Mouse (Mus musculus) macrophage (primary cell): ENCODE data around the gene Gm28230. TPM values are rescaled to one million over a fixed set of nuclear protein-coding genes. Genes with fewer than 3 reads are reported as not detected.

Experiments used
- H3K27ac ChIP-seq: fragments of 350-480 bp; formaldehyde crosslinking; 2 replicates; pipeline ENCODE4 v1.9.0; 2021
- H3K36me3 ChIP-seq: fragments of 350-480 bp; formaldehyde crosslinking; 2 replicates; pipeline ENCODE4 v1.9.0; 2021; ENCODE audit errors: inconsistent target
- H3K4me3 ChIP-seq: fragments of 350-480 bp; formaldehyde crosslinking; 2 replicates; pipeline ENCODE4 v1.9.0; 2021; ENCODE audit errors: inconsistent target
- H3K79me2 ChIP-seq: fragments of 350-480 bp; formaldehyde crosslinking; 2 replicates; pipeline ENCODE4 v1.9.0; 2021; ENCODE audit errors: inconsistent target
- WGBS: methylation state at CpG from one replicate; pipeline ENCODE4 v1.1.7; 2026; ENCODE audit warnings: inconsistent platforms; ENCODE audit not compliant: missing documents; 5-methylcytosine and 5-hydroxymethylcytosine counted together
- polyA plus RNA-seq: library from polyadenylated mRNA; stranded (reverse); fragments of 250-400 nt; gene quantifications from 3 replicates; pipeline ENCODE4 v1.2.4, GENCODE M21; 2018; ENCODE audit warnings: inconsistent platforms
- total RNA-seq, 78 experiments: library from RNA; depleted of rRNA; stranded (reverse); fragments of 250-400 nt; gene quantifications; 1 replicate in 9 of 78; 2 replicates in 24 of 78; 3 replicates in 43 of 78; 4 replicates in 2 of 78; pipeline ENCODE4 v1.2.4; 2018; ENCODE audit warnings: inconsistent platforms in 56 of 78

Gene Gm28230
- total RNA-seq (2018; cell fraction: chromatin; rRNA removed) = under 1 TPM in 1 of 26 experiments, not detected in 25; 0.19 TPM
- total RNA-seq (2018; cell fraction: cytosol; rRNA removed) = not detected
- not detected for total RNA-seq (2018; cell fraction: nucleus; rRNA removed)
- polyA plus RNA-seq = not detected in 3 replicates

DNA sequence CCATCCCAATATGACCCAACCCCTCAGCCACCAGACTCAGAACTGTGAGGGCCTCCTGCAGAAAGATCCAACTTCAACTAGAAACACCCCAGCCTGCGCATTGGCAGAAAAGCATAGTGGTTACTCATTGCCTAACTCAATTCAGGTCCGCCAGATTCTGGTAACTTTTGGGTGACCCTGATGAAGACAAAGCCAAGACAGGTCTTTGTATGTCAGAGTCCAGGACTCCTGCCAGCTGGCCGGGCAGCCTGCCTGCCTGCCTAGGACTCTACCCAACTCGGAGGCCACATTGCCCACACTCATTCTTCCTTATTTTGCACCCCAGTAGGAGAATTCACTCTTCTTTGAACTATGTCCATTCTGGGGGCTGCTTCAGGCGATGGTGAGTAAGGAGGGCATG, at the start of gene Gm28230:
Gm28230 (plus strand) TSS at position 178 of the 400 bp plus-strand sequence.
- Histone ChIP-seq H3K36me3 (no peaks in the 10 kb centered on the region), H3K79me2 (no peaks in the 10 kb centered on the region), H3K27ac (no peak within 1 kb of the TSS), H3K4me3 (no peak within 1 kb of the TSS)
- WGBS = 57% methylated on average over 5 of the region's 5 CpGs

DNA sequence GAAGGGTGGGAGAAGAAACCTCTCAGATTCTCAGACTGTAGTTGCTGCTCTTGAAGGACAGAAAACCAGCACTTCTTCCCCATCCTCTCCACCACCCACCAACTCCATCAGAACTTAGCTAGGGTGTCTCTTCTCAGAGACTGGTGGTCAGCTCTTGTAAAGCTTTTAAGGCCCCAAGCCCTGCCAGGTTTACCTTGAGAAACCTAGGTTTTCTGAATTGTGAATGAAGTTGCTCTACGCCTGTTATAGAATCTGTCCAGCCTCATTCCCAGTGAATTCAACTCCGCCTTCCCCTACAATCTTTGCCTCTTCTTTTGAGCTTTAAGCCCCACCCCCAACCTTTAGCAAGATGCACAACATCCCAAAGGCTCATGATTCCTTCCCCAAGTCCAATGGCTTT, 49.4 kb upstream of the Gm28230 start:
- WGBS = 46% methylated on average over 2 of the region's 2 CpGs
- H3K27ac ChIP-seq = no peak overlapping the region

GRCm38 (mm10) chr2:74678891-74679595, 47.5 kb upstream of the Gm28230 start, which contains the start of gene Hoxd11:
Gene Hoxd11 (plus strand): TSS chr2:74679557.
- no peak within 1 kb of the TSS for H3K27ac ChIP-seq
- no peaks in the 10 kb centered on the region for H3K79me2 ChIP-seq
- no peaks in the 10 kb centered on the region for H3K36me3 ChIP-seq
- WGBS = 5% methylated on average over 15 of the region's 15 CpGs
- no peak within 1 kb of the TSS for H3K4me3 ChIP-seq

More for the DNA sequence above, 49.4 kb upstream of the Gm28230 start:
- H3K36me3 ChIP-seq = no peaks in the 10 kb centered on the region
- H3K79me2 ChIP-seq = no peaks in the 10 kb centered on the region
- H3K4me3 ChIP-seq = no peak overlapping the region

GRCm38 (mm10) chr2:74679596-74679971, 46.9 kb upstream of the Gm28230 start:
- 4% methylated on average over 26 of the region's 26 CpGs for WGBS
- no peak overlapping the region for H3K4me3 ChIP-seq
- H3K79me2 ChIP-seq = no peaks in the 10 kb centered on the region
- H3K27ac ChIP-seq = no peak overlapping the region
- H3K36me3 ChIP-seq = no peaks in the 10 kb centered on the region

DNA sequence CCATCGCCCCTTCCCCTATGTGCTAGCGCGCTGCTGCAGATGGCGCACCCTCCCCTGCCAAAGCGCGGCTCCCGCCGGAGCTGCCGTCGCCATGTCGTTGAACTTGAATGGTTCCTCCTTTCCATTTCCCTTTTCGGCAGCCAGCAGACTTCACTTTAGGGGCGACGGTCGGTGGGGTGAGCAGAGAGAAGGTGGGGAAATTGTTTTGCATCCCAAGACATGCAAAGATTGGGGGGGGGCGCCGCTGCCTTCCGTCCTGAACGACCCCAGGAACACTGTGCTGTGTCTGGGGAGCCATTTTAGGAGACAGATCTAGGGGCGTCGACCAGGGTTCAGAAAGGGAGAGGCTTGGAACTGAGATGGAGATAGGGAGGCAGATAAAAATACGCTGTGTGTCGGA, 46.5 kb upstream of the Gm28230 start:
- Histone ChIP-seq H3K27ac (no peak overlapping the region), H3K79me2 (no peaks in the 10 kb centered on the region), H3K36me3 (no peaks in the 10 kb centered on the region), H3K4me3 (no peak overlapping the region)
- WGBS = 7% methylated on average over 23 of the region's 23 CpGs

DNA sequence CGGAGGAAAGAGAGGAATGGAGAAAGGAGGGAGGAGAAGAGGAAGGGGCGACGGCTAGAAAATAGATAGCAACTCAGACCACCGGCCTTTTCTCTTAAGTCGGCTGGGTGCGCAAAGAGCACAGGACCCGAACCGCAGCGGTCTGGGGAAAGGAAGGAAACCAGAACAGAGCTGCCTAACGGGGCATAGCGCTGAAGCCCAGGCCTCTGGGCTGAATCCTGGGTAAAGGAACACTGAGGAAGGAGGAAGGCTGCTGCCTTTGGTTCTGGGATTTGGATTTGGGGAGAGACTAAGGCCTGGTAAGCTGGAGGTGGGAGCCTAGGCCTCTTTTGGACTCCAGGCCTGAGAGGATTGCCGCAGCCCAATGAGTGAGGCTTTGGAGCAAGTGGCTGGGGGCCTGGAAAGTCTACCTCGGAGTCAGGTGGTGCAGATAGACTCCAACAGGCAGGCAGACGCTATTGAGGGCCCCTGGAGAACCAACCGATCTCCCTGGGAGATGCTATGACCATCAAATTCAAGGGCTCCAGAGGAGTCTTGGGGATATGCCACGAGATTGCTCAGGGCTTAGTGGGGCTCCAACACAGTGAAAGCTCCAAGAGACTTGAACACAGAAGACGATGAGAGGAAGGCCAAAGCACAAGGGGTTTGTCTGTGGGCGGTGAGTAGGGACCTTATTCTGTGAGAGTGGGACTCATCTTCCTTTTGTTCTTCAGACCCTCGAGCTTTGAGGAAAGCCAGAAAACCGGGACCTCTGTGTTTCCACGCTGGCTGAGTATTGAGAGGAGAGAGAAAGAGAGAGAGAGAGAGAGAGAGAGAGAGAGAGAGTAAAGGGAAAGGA, 45.7 kb upstream of the Gm28230 start:
- no peaks in the 10 kb centered on the region for H3K79me2 ChIP-seq
- WGBS = 8% methylated on average over 21 of the region's 21 CpGs
- H3K27ac ChIP-seq = no peak overlapping the region
- no peaks in the 10 kb centered on the region for H3K36me3 ChIP-seq
- no peak overlapping the region for H3K4me3 ChIP-seq

DNA sequence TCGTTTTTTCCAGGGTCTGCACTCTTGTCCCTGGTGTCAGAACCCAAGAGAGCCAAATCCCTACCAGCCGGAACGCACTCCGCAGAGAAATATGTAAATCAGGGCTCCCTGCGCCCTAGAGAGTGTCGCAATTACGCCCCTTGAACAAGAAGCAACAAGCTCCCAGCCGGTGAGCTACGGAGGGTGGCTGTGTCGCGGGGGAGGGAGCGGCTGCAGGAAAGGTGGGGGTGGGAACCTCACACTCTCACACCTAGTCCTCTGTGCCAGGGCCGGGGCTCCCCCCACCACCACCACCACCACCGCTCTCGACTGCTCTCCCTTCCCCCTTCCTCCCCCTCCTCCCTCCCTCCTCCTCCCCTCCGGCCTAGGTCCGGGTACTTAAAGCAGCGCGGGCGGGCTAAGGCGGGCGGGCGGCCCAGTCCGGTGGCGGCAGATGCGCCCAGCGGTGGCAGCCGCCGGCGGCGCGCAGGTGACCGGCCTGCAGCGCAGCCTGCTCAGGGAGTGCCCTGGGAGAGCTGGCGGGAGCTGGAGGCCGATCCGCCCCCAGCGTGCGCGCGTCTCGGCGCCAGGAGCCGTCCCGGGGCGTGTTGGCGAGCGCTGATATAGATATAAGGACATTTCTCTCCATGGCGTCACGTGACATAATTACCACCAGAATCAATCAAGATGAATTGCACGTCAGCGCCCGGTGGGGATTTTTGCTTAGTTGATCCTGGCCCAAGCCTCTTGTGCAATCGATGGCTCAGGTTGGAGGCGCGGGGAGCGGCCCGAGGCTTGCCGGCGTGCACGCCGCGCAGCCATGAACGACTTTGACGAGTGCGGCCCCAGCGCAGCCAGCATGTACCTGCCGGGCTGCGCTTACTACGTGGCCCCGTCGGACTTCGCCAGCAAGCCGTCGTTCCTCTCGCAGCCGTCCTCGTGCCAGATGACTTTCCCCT, 44.7 kb upstream of the Gm28230 start:
- H3K27ac ChIP-seq = no peak overlapping the region
- WGBS = 6% methylated on average over 75 of the region's 78 CpGs
- H3K36me3 ChIP-seq = no peaks in the 10 kb centered on the region
- H3K4me3 ChIP-seq = no peak overlapping the region
- H3K79me2 ChIP-seq = no peaks in the 10 kb centered on the region

DNA sequence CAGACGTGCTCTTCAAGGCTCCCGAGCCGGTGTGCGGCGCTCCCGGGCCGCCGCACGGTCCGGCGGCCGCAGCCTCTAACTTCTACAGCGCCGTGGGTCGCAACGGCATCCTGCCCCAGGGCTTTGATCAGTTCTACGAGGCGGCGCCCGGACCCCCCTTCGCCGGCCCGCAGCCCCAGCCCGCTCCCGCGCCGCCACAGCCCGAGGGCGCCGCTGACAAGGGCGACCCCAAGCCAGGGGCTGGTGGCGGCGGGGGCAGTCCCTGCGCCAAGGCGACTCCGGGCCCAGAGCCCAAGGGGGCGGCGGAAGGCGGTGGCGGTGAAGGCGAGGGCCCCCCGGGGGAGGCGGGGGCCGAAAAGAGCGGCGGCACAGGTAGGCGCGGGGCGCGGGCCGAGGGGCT, 43.7 kb upstream of the Gm28230 start:
- Histone ChIP-seq H3K4me3 (no peak overlapping the region), H3K27ac (no peak overlapping the region), H3K79me2 (no peaks in the 10 kb centered on the region), H3K36me3 (no peaks in the 10 kb centered on the region)
- 4% methylated on average over 39 of the region's 51 CpGs for WGBS

GRCm38 (mm10) chr2:74683471-74683951, 43.0 kb upstream of the Gm28230 start:
- Histone ChIP-seq H3K27ac (no peak overlapping the region), H3K79me2 (no peaks in the 10 kb centered on the region), H3K36me3 (no peaks in the 10 kb centered on the region), H3K4me3 (no peak overlapping the region)
- 8% methylated on average over 18 of the region's 18 CpGs for WGBS

DNA sequence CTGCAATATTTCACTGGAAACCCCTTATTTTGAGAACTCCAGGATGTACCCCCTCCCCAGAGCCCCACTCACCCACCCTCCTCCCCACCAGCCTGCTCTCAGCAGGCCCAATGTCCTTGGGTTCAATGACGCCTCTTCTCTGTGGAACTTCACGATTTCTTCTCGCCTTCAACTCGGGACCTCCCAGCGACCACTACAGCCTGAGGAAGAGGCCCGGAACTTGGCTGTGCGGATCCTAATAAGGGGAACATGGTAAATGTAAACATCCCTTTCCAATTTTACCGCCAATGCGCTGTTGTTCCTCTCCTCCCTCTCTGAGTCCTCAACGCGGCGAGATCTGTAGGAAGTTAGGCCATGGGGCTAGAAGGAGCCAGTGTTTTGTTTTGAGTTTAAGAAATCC, 42.4 kb upstream of the Gm28230 start:
- H3K36me3 ChIP-seq = no peaks in the 10 kb centered on the region
- H3K4me3 ChIP-seq = no peak overlapping the region
- H3K79me2 ChIP-seq = no peaks in the 10 kb centered on the region
- H3K27ac ChIP-seq = no peak overlapping the region
- 8% methylated on average over 12 of the region's 12 CpGs for WGBS

- H3K27ac ChIP-seq = no peak overlapping the region
- H3K79me2 ChIP-seq = no peaks in the 10 kb centered on the region
- 41% methylated on average over 4 of the region's 4 CpGs for WGBS
- H3K4me3 ChIP-seq = no peak overlapping the region
- no peaks in the 10 kb centered on the region for H3K36me3 ChIP-seq
Measured at GRCm38 (mm10) chr2:74685059-74685603, 41.4 kb upstream of the Gm28230 start.

DNA sequence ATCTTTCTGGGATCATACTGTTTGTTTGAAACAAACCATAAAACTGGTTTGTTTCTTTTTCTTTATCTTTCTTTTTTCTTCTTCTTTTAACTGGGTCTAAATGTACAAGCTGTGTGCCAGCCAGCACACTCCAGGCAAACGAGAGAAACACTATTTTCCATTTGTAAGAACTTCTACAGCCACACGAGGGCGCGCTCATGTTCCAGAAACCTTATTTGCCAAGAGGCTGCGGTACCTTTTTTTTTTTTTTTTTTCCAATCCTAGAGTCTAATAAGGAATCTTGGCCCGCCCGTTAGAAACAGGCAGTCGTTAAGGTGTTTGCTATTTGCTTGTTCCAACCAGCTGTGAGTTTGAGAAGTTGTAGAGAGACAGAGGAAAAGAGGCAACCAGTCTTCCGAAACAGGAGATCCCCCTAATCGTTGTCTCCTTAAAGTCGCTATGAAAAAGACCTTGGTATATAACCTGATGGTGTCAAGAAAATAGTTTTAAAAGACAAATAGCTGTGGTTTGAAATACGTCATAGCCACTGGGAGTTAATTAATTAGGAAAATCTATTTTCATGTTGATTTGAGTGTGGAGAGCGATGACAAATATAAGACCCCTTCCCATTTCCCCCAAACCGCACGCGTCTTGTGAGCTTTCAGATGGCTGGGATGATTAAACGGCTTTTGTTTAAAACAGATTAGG, 40.1 kb upstream of the Gm28230 start:
- H3K79me2 ChIP-seq = no peaks in the 10 kb centered on the region
- 15% methylated on average over 17 of the region's 17 CpGs for WGBS
- H3K36me3 ChIP-seq = no peaks in the 10 kb centered on the region
- H3K27ac ChIP-seq = no peak overlapping the region
- no peak overlapping the region for H3K4me3 ChIP-seq

GRCm38 (mm10) chr2:74686988-74687697, 39.4 kb upstream of the Gm28230 start:
- WGBS = 6% methylated on average over 26 of the region's 27 CpGs
- Histone ChIP-seq H3K79me2 (no peaks in the 10 kb centered on the region), H3K36me3 (no peaks in the 10 kb centered on the region), H3K27ac (no peak overlapping the region), H3K4me3 (no peak overlapping the region)
